Mouse (Mus musculus) E14TG2a.4 (cell line): ENCODE measurements around the gene Gabrd.

Source experiments
- H3K27me3 ChIP-seq: 2 replicates; pipeline ENCODE4 v1.6.1; 2014; ENCODE audit warnings: low read length, control low read depth; ENCODE audit not compliant: insufficient read depth
- H3K36me3 ChIP-seq: 2 replicates; pipeline ENCODE4 v1.6.1; 2014; ENCODE audit warnings: low read length, control low read depth; ENCODE audit not compliant: insufficient read depth
- H3K4me1 ChIP-seq: replicated peaks from 2 replicates; pipeline ENCODE4 v1.6.1; 2014; ENCODE audit warnings: low read depth, low read length, control low read depth
- H3K4me3 ChIP-seq: replicated peaks from 2 replicates; pipeline ENCODE4 v1.5.1; 2014; ENCODE audit warnings: mild to moderate bottlenecking, low read length
- H3K9me3 ChIP-seq: 2 replicates; pipeline ENCODE4 v1.6.1; 2014; ENCODE audit warnings: low read length, control low read depth
- CTCF ChIP-seq: conservative IDR thresholded peaks from 2 replicates; pipeline ENCODE4 v1.5.1; 2014; ENCODE audit warnings: low read length
- NANOG ChIP-seq: IDR thresholded peaks from 2 replicates; pipeline ENCODE4 v1.6.1; 2014; ENCODE audit warnings: borderline replicate concordance, low read length, mixed read lengths
- POU5F1 ChIP-seq: IDR thresholded peaks from 2 replicates; pipeline ENCODE4 v1.6.1; 2014; ENCODE audit warnings: low read length, borderline replicate concordance

The Gabrd gene

GRCm38 (mm10) chr4:155336284-155337050 is 61.4 kb downstream of the Gabrd start:
- Histone ChIP-seq H3K4me1 (peaks cover 18% of the 10 kb centered on the region), H3K4me3 (no peak overlapping the region), H3K9me3 (no peaks in the 10 kb centered on the region), H3K36me3 (no peaks in the 10 kb centered on the region), H3K27me3 (no peaks in the 10 kb centered on the region)
- TF ChIP-seq POU5F1: no peak
- no peak for TF ChIP-seq CTCF
- TF ChIP-seq NANOG: no peak
